Mouse (Mus musculus): ENCODE data around the gene Apom. TPM values are rescaled to one million over a fixed set of nuclear protein-coding genes. Genes with fewer than 3 reads are reported as not detected.
A peak's percentile ranks its signal among the peaks of the same experiment; 100 is the strongest.

The Apom gene
- polyA plus RNA-seq, 1 experiment from 2014 or later: 0.56 TPM

DNA sequence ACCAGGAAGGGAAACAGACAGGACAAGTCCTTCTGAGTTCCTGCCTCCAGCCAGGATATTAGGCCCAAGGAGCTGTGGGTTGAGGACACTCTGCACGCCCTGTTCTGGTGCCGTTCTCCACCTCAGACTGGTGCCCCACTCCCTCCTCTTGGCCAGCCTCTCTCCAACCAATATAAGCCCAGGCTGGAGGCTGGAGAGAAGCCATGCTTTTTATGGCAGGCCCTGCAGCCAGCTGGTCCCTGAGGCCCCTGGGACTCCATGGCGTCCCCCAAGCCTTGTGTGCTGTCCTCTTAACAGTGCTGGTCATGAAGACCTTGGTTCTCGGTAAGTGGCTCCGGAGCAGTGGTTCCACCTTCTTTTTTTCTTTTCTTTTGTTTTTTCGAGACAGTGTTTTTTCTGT, 23.8 kb downstream of the Apom start, which contains the start of gene Ly6g5c:
TSS of gene Ly6g5c (plus strand) at position 183 of the 400 bp plus-strand sequence.
- Histone ChIP-seq H3K36me3 (ENCODE audit: control insufficient read depth, insufficient read depth) (peaks cover 3% of the 10 kb centered on the region; the same call in 1 of the 2 replicates), H3K4me1 (replicated peaks; ENCODE audit: control insufficient read depth, insufficient read depth, low read length) (no peaks in the 10 kb centered on the region), H3K4me3 (replicated peaks; ENCODE audit: low read length) (no peak within 1 kb of the TSS), H3K4me2 (ENCODE audit: low read length) (no peak within 1 kb of the TSS), H3K9ac (replicated peaks; ENCODE audit: low read depth, low read length) (no peak within 1 kb of the TSS), H3K9me3 (ENCODE audit: control insufficient read depth, low read length) (no peaks in the 10 kb centered on the region), H3K27me3 (replicated peaks; ENCODE audit: control insufficient read depth, insufficient read depth, low read length) (no peaks in the 10 kb centered on the region), H3K27ac (ENCODE audit: low read length) (no peak within 1 kb of the TSS)
- 83% methylated on average over 6 of the region's 6 CpGs for WGBS
- no peak for ATAC-seq

- no peak overlapping the region for H3K4me2 ChIP-seq (ENCODE audit: low read length)
- H3K9ac ChIP-seq (replicated peaks; ENCODE audit: low read depth, low read length): no peak overlapping the region
- WGBS: 69% methylated on average over 3 of the region's 3 CpGs
Observed at GRCm38 (mm10) chr17:35106522-35106921, 25.3 kb downstream of the Apom start.

DNA sequence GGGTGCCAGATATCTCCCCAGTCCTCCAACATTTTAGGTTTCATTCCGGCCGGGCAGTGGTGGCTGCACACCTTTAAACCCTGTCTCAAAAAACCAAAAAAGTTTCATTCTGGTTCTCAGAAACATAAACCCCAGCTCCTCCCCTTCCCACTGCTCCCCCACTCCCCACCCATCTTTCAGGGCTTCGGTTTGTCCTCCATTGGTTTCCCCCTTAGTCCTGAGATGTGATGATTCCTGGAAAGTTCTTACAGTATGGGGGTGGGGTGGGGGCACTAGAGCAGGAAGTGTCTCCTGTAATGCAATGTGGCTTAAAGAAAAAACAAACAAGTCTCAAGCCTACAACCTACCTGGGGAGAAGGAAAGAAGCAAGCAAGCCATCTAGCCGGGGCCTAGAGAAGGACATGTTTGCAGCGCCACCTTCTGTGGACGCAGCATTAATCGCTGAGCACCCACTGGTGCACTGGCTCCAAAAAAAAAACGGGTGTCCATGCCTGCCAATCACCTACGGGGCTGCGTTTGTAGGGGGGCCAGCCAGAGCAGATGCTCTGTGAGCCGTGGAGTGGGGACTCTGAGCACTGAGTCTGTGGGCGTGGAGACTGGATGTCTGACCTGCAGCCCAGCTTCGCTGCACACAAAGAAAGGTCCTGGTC, 26.0 kb downstream of the Apom start:
- H3K4me3 ChIP-seq (replicated peaks; ENCODE audit: low read length): no peak overlapping the region
- ATAC-seq: 0 out of 2 replicates have a peak, but pooled peaks have one; percentile 31
- WGBS: 21% methylated on average over 13 of the region's 13 CpGs

More at GRCm38 (mm10) chr17:35106522-35106921, 25.3 kb downstream of the Apom start:
- Histone ChIP-seq H3K9me3 (ENCODE audit: control insufficient read depth, low read length) (no peaks in the 10 kb centered on the region), H3K27ac (ENCODE audit: low read length) (no peak overlapping the region), H3K36me3 (ENCODE audit: control insufficient read depth, insufficient read depth) (peaks cover 14% of the 10 kb centered on the region), H3K4me3 (replicated peaks; ENCODE audit: low read length) (no peak overlapping the region), H3K27me3 (replicated peaks; ENCODE audit: control insufficient read depth, insufficient read depth, low read length) (no peaks in the 10 kb centered on the region), H3K4me1 (replicated peaks; ENCODE audit: control insufficient read depth, insufficient read depth, low read length) (no peaks in the 10 kb centered on the region)
- ATAC-seq: no peak

DNA sequence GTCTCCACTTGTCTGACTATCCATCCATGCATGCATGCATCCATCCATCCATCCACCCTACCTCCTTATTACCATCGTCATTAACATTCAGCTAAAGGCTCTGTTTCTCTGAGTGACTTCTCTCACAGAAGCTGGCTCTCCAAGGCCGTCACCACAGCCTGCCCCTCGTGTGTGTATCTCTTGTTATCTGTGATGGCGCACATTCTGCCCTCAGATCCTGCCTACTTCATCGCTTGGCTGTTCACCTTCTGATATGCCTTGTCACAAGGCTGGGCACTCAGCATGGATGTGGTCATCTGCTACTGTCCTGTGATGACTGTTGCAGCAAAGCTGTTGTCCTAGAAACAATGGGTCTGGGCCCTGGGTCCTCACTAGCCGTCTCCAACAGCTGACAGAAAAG, 27.1 kb downstream of the Apom start:
- Histone ChIP-seq H3K4me3 (replicated peaks; ENCODE audit: low read length) (no peak overlapping the region), H3K4me2 (ENCODE audit: low read length) (no peak overlapping the region), H3K9me3 (ENCODE audit: control insufficient read depth, low read length) (no peaks in the 10 kb centered on the region), H3K36me3 (ENCODE audit: control insufficient read depth, insufficient read depth) (peaks cover 18% of the 10 kb centered on the region), H3K9ac (replicated peaks; ENCODE audit: low read depth, low read length) (no peak overlapping the region), H3K4me1 (replicated peaks; ENCODE audit: control insufficient read depth, insufficient read depth, low read length) (no peaks in the 10 kb centered on the region), H3K27ac (ENCODE audit: low read length) (no peak overlapping the region), H3K27me3 (replicated peaks; ENCODE audit: control insufficient read depth, insufficient read depth, low read length) (no peaks in the 10 kb centered on the region)
- no peak for ATAC-seq
- 73% methylated on average over 6 of the region's 6 CpGs for WGBS

More for the DNA sequence above, 26.0 kb downstream of the Apom start:
- Histone ChIP-seq H3K4me1 (replicated peaks; ENCODE audit: control insufficient read depth, insufficient read depth, low read length) (no peaks in the 10 kb centered on the region), H3K9me3 (ENCODE audit: control insufficient read depth, low read length) (no peaks in the 10 kb centered on the region), H3K36me3 (ENCODE audit: control insufficient read depth, insufficient read depth) (peaks cover 18% of the 10 kb centered on the region), H3K4me2 (ENCODE audit: low read length) (0 out of 2 replicates have a peak overlapping the region, but pooled peaks have one; percentile 3), H3K9ac (replicated peaks; ENCODE audit: low read depth, low read length) (peak overlapping the region; percentile 42; the same call in 1 of the 2 replicates), H3K27ac (ENCODE audit: low read length) (no peak overlapping the region), H3K27me3 (replicated peaks; ENCODE audit: control insufficient read depth, insufficient read depth, low read length) (no peaks in the 10 kb centered on the region)

DNA sequence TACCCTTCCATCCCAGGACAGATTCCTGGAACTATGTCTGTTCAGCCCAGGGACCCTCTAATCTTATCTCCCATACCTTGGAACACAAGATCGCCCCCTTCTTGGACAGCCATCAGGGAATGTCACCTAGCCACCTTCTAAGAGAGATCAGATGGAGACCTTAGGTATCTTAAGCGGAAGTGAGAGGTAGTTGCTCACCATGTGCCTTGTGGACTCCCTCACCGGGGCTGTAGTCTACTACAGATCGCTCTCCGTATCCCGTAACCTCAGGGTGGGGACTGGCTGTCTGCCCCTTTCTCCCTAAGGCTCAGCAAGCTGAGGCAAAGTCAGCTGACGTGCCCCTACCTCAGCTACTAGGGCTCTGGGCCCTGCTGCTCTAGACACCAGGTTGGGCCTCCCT, 27.8 kb downstream of the Apom start:
- peaks cover 18% of the 10 kb centered on the region for H3K36me3 ChIP-seq (ENCODE audit: control insufficient read depth, insufficient read depth)
- H3K27ac ChIP-seq (ENCODE audit: low read length): no peak overlapping the region

GRCm38 (mm10) chr17:35103221-35103690, 28.6 kb downstream of the Apom start:
- H3K4me3 ChIP-seq (replicated peaks; ENCODE audit: low read length): no peak overlapping the region
- no peak overlapping the region for H3K9ac ChIP-seq (replicated peaks; ENCODE audit: low read depth, low read length)
- H3K27me3 ChIP-seq (replicated peaks; ENCODE audit: control insufficient read depth, insufficient read depth, low read length): no peaks in the 10 kb centered on the region
- ATAC-seq: no peak
- no peak overlapping the region for H3K27ac ChIP-seq (ENCODE audit: low read length)
- peaks cover 18% of the 10 kb centered on the region for H3K36me3 ChIP-seq (ENCODE audit: control insufficient read depth, insufficient read depth)
- WGBS: 80% methylated on average over 6 of the region's 6 CpGs
- H3K4me2 ChIP-seq (ENCODE audit: low read length): no peak overlapping the region
- H3K9me3 ChIP-seq (ENCODE audit: control insufficient read depth, low read length): no peaks in the 10 kb centered on the region
- H3K4me1 ChIP-seq (replicated peaks; ENCODE audit: control insufficient read depth, insufficient read depth, low read length): no peaks in the 10 kb centered on the region

More for the DNA sequence above, 27.8 kb downstream of the Apom start:
- no peak for ATAC-seq
- H3K4me1 ChIP-seq (replicated peaks; ENCODE audit: control insufficient read depth, insufficient read depth, low read length): no peaks in the 10 kb centered on the region
- 92% methylated on average over 7 of the region's 7 CpGs for WGBS
- no peak overlapping the region for H3K4me3 ChIP-seq (replicated peaks; ENCODE audit: low read length)
- H3K4me2 ChIP-seq (ENCODE audit: low read length): no peak overlapping the region
- no peaks in the 10 kb centered on the region for H3K27me3 ChIP-seq (replicated peaks; ENCODE audit: control insufficient read depth, insufficient read depth, low read length)
- H3K9me3 ChIP-seq (ENCODE audit: control insufficient read depth, low read length): no peaks in the 10 kb centered on the region
- no peak overlapping the region for H3K9ac ChIP-seq (replicated peaks; ENCODE audit: low read depth, low read length)

DNA sequence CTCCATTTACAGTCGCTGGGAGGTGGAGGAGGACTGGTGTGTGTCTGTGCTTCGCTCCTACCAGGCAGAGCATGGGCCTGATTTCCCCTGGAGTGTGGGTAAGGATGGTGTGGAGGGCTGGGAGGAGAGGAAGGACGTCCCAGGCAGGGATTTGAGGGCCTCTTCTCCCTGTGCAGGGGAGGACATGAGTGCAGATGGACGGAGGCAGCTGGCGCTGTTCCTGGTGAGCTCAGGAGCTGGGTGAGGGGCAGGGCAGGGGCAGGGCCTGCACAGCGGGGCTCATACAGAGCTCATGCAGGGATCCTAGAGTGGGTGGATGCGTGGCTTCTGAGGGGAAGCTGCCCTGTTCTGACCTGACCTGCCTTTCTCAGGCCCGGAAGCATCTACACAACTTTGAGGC, 29.6 kb downstream of the Apom start:
- peaks cover 20% of the 10 kb centered on the region for H3K36me3 ChIP-seq (ENCODE audit: control insufficient read depth, insufficient read depth)
- no peaks in the 10 kb centered on the region for H3K4me1 ChIP-seq (replicated peaks; ENCODE audit: control insufficient read depth, insufficient read depth, low read length)
- H3K9me3 ChIP-seq (ENCODE audit: control insufficient read depth, low read length): no peaks in the 10 kb centered on the region
- no peak for ATAC-seq
- WGBS: 84% methylated on average over 8 of the region's 8 CpGs
- no peak overlapping the region for H3K9ac ChIP-seq (replicated peaks; ENCODE audit: low read depth, low read length)
- H3K4me2 ChIP-seq (ENCODE audit: low read length): no peak overlapping the region
- H3K27me3 ChIP-seq (replicated peaks; ENCODE audit: control insufficient read depth, insufficient read depth, low read length): no peaks in the 10 kb centered on the region
- H3K27ac ChIP-seq (ENCODE audit: low read length): no peak overlapping the region
- no peak overlapping the region for H3K4me3 ChIP-seq (replicated peaks; ENCODE audit: low read length)

DNA sequence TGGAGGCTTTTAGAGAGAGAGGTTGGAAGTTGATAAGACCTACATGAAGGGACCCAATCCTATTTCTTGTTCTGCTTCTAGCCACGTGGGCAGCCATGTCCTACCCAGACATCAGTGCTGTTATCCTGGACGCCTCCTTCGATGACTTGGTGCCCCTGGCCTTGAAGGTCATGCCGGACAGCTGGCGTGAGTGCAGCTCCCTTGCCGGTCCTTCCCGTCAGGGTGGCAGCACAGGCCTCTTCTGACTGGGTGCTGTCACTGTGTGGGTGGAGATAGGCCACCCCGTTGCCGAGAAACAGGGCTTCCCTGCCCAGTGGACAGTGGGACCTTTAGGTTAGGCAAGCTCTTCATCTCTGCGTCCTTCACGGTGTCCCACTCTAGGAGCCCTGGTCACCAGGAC, 30.7 kb downstream of the Apom start:
- Histone ChIP-seq H3K36me3 (ENCODE audit: control insufficient read depth, insufficient read depth) (peaks cover 23% of the 10 kb centered on the region), H3K9me3 (ENCODE audit: control insufficient read depth, low read length) (no peaks in the 10 kb centered on the region), H3K9ac (replicated peaks; ENCODE audit: low read depth, low read length) (no peak overlapping the region), H3K27ac (ENCODE audit: low read length) (no peak overlapping the region), H3K4me1 (replicated peaks; ENCODE audit: control insufficient read depth, insufficient read depth, low read length) (no peaks in the 10 kb centered on the region), H3K27me3 (replicated peaks; ENCODE audit: control insufficient read depth, insufficient read depth, low read length) (no peaks in the 10 kb centered on the region), H3K4me3 (replicated peaks; ENCODE audit: low read length) (no peak overlapping the region), H3K4me2 (ENCODE audit: low read length) (no peak overlapping the region)
- ATAC-seq: no peak
- 92% methylated on average over 11 of the region's 11 CpGs for WGBS

- ATAC-seq: no peak
- Histone ChIP-seq H3K9me3 (ENCODE audit: control insufficient read depth, low read length) (no peaks in the 10 kb centered on the region), H3K4me3 (replicated peaks; ENCODE audit: low read length) (no peak overlapping the region), H3K36me3 (ENCODE audit: control insufficient read depth, insufficient read depth) (peaks cover 24% of the 10 kb centered on the region), H3K4me2 (ENCODE audit: low read length) (no peak overlapping the region), H3K4me1 (replicated peaks; ENCODE audit: control insufficient read depth, insufficient read depth, low read length) (no peaks in the 10 kb centered on the region), H3K9ac (replicated peaks; ENCODE audit: low read depth, low read length) (no peak overlapping the region), H3K27me3 (replicated peaks; ENCODE audit: control insufficient read depth, insufficient read depth, low read length) (no peaks in the 10 kb centered on the region), H3K27ac (ENCODE audit: low read length) (no peak overlapping the region)
- 85% methylated on average over 10 of the region's 10 CpGs for WGBS
Observed at GRCm38 (mm10) chr17:35100196-35100765, 31.6 kb downstream of the Apom start.
